Mouse (Mus musculus): ENCODE results near the gene Litaf. TPM values are rescaled to one million over a fixed set of nuclear protein-coding genes. Genes with fewer than 3 reads are reported as not detected.

The Litaf gene
- total and polyA plus RNA-seq, 3 experiments, result 25.7 to 50.1 TPM; not detected in 1

- TF ChIP-seq E2F4 (IDR thresholded peaks at IDR 0.05; ENCODE audit: borderline replicate concordance, low read depth, low read length) (no peak), GABPA (IDR thresholded peaks at IDR 0.05; ENCODE audit: low read depth, low read length) (no peak), HCFC1 (IDR thresholded peaks at IDR 0.05; ENCODE audit: low read depth, low read length) (peak; percentile 60), TCF12 (IDR thresholded peaks at IDR 0.05; ENCODE audit: low read depth, low read length) (0 out of 2 replicates have a peak, but pooled peaks have one; percentile 9)
Measured at GRCm38 (mm10) chr16:10992090-10993031, 73.6 kb downstream of the Litaf start (continued).

GRCm38 (mm10) chr16:10991737-10992089 is 74.2 kb downstream of the Litaf start:
- 0 out of 2 replicates have a peak, but pooled peaks have one; percentile 34 for TF ChIP-seq UBTF (IDR thresholded peaks at IDR 0.05; ENCODE audit: borderline replicate concordance, insufficient read depth, low read depth, low read length)
- no peak for TF ChIP-seq CHD2 (IDR thresholded peaks at IDR 0.05; ENCODE audit: low read length)
- no peak for TF ChIP-seq JUND (IDR thresholded peaks at IDR 0.05; ENCODE audit: low read depth, low read length)
- peak in 1 of 3 experiments; percentile 16; a peak in 1 of 6 replicates for TF ChIP-seq CTCF (IDR thresholded peaks at IDR 0.05 in 2 of 3, conservative IDR thresholded peaks at IDR 0.05 in 1 of 3; ENCODE audit: control insufficient read depth in 1 of 3, insufficient read depth in 1 of 3, low read depth in 2 of 3, low read length in 3 of 3, poor library complexity in 1 of 3, severe bottlenecking in 1 of 3)
- peak; percentile 49; the same call in 1 of the 2 replicates for TF ChIP-seq GATA1 (IDR thresholded peaks at IDR 0.05; ENCODE audit: low read depth, low read length)
- TF ChIP-seq GABPA (IDR thresholded peaks at IDR 0.05; ENCODE audit: low read depth, low read length), result no peak
- 0 out of 2 replicates have a peak, but pooled peaks have one; percentile 23 for TF ChIP-seq ZMIZ1 (IDR thresholded peaks at IDR 0.05; ENCODE audit: low read depth, low read length)
- no peak for TF ChIP-seq ELF1 (IDR thresholded peaks at IDR 0.05; ENCODE audit: low read depth, low read length)
- Histone ChIP-seq H3K4me3 (ENCODE audit: control insufficient read depth in 1 of 2, insufficient read depth in 1 of 2, low read depth in 2 of 2, low read length in 2 of 2) (peak overlapping the region; percentile 81 to 100), H3K27ac (ENCODE audit: control insufficient read depth, low read depth, low read length) (peak overlapping the region; percentile 80), H3K9ac (ENCODE audit: control insufficient read depth, low read depth, low read length, poor library complexity, severe bottlenecking) (peak overlapping the region; percentile 75), H3K79me2 (ENCODE audit: control insufficient read depth, insufficient read depth, low read length, poor library complexity) (peaks cover 40% of the 10 kb centered on the region), H3K9me3 (replicated peaks; ENCODE audit: insufficient read depth, low read length) (no peaks in the 10 kb centered on the region), H3K4me1 (ENCODE audit: control insufficient read depth in 1 of 2, insufficient read depth in 2 of 2, low read length in 2 of 2) (peaks cover 11 to 17% of the 10 kb centered on the region in 2 experiments), H3K36me3 (ENCODE audit: control insufficient read depth in 1 of 2, insufficient read depth in 2 of 2, low read length in 2 of 2) (peaks cover 4 to 19% of the 10 kb centered on the region in 2 experiments), H3K27me3 (ENCODE audit: control insufficient read depth in 1 of 2, insufficient read depth in 2 of 2, low read length in 2 of 2) (no peaks in the 10 kb centered on the region)
- DNase-seq (ENCODE audit: low read depth, low spot score), result peak; percentile 69

GRCm38 (mm10) chr16:10990763-10991162 is 75.2 kb downstream of the Litaf start:
- no peak overlapping the region for H3K9ac ChIP-seq (ENCODE audit: control insufficient read depth, low read depth, low read length, poor library complexity, severe bottlenecking)
- TF ChIP-seq RCOR1 (IDR thresholded peaks at IDR 0.05; ENCODE audit: low read depth, low read length) (no peak), POLR2AphosphoS5 (IDR thresholded peaks at IDR 0.05; ENCODE audit: borderline replicate concordance, low read depth, low read length) (no peak)
- H3K4me3 ChIP-seq (ENCODE audit: control insufficient read depth in 1 of 2, insufficient read depth in 1 of 2, low read depth in 2 of 2, low read length in 2 of 2), result no peak overlapping the region
- peaks cover 40% of the 10 kb centered on the region for H3K79me2 ChIP-seq (ENCODE audit: control insufficient read depth, insufficient read depth, low read length, poor library complexity)
- H3K9me3 ChIP-seq (replicated peaks; ENCODE audit: insufficient read depth, low read length), result no peaks in the 10 kb centered on the region
- peaks cover 6 to 19% of the 10 kb centered on the region in 2 experiments for H3K36me3 ChIP-seq (ENCODE audit: control insufficient read depth in 1 of 2, insufficient read depth in 2 of 2, low read length in 2 of 2)
- H3K27ac ChIP-seq (ENCODE audit: control insufficient read depth, low read depth, low read length), result no peak overlapping the region
- no peak for DNase-seq (ENCODE audit: low read depth, low spot score)
- peaks cover 11 to 14% of the 10 kb centered on the region in 2 experiments for H3K4me1 ChIP-seq (ENCODE audit: control insufficient read depth in 1 of 2, insufficient read depth in 2 of 2, low read length in 2 of 2)
- no peaks in the 10 kb centered on the region for H3K27me3 ChIP-seq (ENCODE audit: control insufficient read depth in 1 of 2, insufficient read depth in 2 of 2, low read length in 2 of 2)

Data from MEL (cell line).